10 mouse cellular contexts compared by ENCODE assay signal in genomic region chr3:21991681-21992152, GRCm38 (mm10).
A peak's percentile ranks its signal among the peaks of the same experiment; 100 is the strongest.
DNase-seq lines count a peak whose midpoint lies in the region; ATAC-seq and TF ChIP-seq lines count a peak whose summit lies in the region.
"Had no signal": no experiment of that assay in that cellular context is flagged by ENCODE, and none has a peak within 500 bp of the region (broad histone marks: within the 10 kb centered on the region; RNA-seq: fewer than 3 reads in every experiment).

No protein-coding gene starts in this region.

- 78% methylated on average over 9 of the region's 9 CpGs for WGBS in hindbrain, embryonic 14.5 days

- intact Hi-C loops in left cerebral cortex, postnatal 14 days (cut with DNase I), result no loop called here
- intact Hi-C loops in left cerebral cortex, postnatal 36 days (cut with DNase I), result no loop called here

- TF ChIP-seq CTCF in bone marrow macrophage, adult 2 months (IDR thresholded peaks at IDR 0.05; ENCODE audit: low read depth, low read length), result no peak

- DNase-seq in left cerebral cortex, postnatal 14 days (ENCODE audit: low spot score in 2 of 2), result peak; percentile 18 to 34
- no peak for DNase-seq in left cerebral cortex, postnatal 36 days (ENCODE audit: low spot score in 2 of 2)
- peak; percentile 39 for DNase-seq in lung, postnatal 25 days (ENCODE audit: low spot score)
- DNase-seq in thymus, adult 18-20 months, result peak; percentile 40 to 55
- no peak for DNase-seq in testis, postnatal 10 days (ENCODE audit: low spot score)
- no peak for DNase-seq in hindbrain, embryonic 14.5 days (ENCODE audit: low spot score)
- no peak for DNase-seq in urinary bladder, adult 18-20 months (ENCODE audit: low spot score in 2 of 2)

- H3K9ac ChIP-seq in hindbrain, embryonic 14.5 days, result no peak overlapping the region
- H3K9ac ChIP-seq: lung, embryonic 15.5 days had no signal

- no peaks in the 10 kb centered on the region for H3K9me3 ChIP-seq in hindbrain, embryonic 14.5 days (ENCODE audit: control insufficient read depth, low read length)
- H3K9me3 ChIP-seq: lung, embryonic 15.5 days had no signal

- no peak for ATAC-seq in hindbrain, embryonic 14.5 days (ENCODE audit: low FRiP score)
- ATAC-seq: Patski had no signal

- H3K36me3 ChIP-seq in hindbrain, embryonic 14.5 days (replicated peaks; ENCODE audit: control insufficient read depth, insufficient read depth), result no peaks in the 10 kb centered on the region
- H3K36me3 ChIP-seq: lung, embryonic 15.5 days had no signal

- H3K4me2 ChIP-seq in hindbrain, embryonic 14.5 days (replicated peaks), result no peak overlapping the region
- H3K4me2 ChIP-seq: lung, embryonic 15.5 days had no signal

- no peak for TF ChIP-seq POLR2A in bone marrow macrophage, adult 2 months (IDR thresholded peaks at IDR 0.05; ENCODE audit: borderline replicate concordance, low read depth, low read length)

- H3K4me3 ChIP-seq in bone marrow macrophage, adult 2 months (ENCODE audit: insufficient read depth, low read length), result peak overlapping the region; percentile 46
- H3K4me3 ChIP-seq in hindbrain, embryonic 14.5 days (replicated peaks; ENCODE audit: low read length), result no peak overlapping the region
- H3K4me3 ChIP-seq: lung, embryonic 15.5 days had no signal

- no peaks in the 10 kb centered on the region for H3K27me3 ChIP-seq in hindbrain, embryonic 14.5 days (ENCODE audit: control insufficient read depth, insufficient read depth, low read length)
- H3K27me3 ChIP-seq: lung, embryonic 15.5 days; Patski had no signal

- peaks cover 53% of the 10 kb centered on the region for H3K4me1 ChIP-seq in bone marrow macrophage, adult 2 months (ENCODE audit: control insufficient read depth, insufficient read depth, low read length)
- H3K4me1 ChIP-seq in hindbrain, embryonic 14.5 days (replicated peaks; ENCODE audit: control insufficient read depth, insufficient read depth, low read length), result no peaks in the 10 kb centered on the region
- H3K4me1 ChIP-seq: lung, embryonic 15.5 days had no signal

- H3K27ac ChIP-seq in bone marrow macrophage, adult 2 months (ENCODE audit: insufficient read depth, low read depth, low read length), result peak overlapping the region; percentile 95
- no peak overlapping the region for H3K27ac ChIP-seq in hindbrain, embryonic 14.5 days
- H3K27ac ChIP-seq: lung, embryonic 15.5 days had no signal

Comparison
In these comparisons a context has a peak if more than half of its experiments do, and no peak if none do; other contexts are left out.
1. DNase-seq: peak in left cerebral cortex, postnatal 14 days (2 of 2), lung, postnatal 25 days (single experiment) and thymus, adult 18-20 months (2 of 2); none in left cerebral cortex, postnatal 36 days (0 of 2), testis, postnatal 10 days (single experiment), hindbrain, embryonic 14.5 days (single experiment) and urinary bladder, adult 18-20 months (0 of 2).